Mouse (Mus musculus) limb, embryonic 11.5 days (tissue): Measurements from ENCODE around the gene Gm20532. TPM values are rescaled to one million over a fixed set of nuclear protein-coding genes. Genes with fewer than 3 reads are reported as not detected.

Experiments
- ATAC-seq: fragments of 200-750 bp; cut with Nextera tagmentation; 2 replicates; pipeline ENCODE4 v1.8.0; 2017; ENCODE audit warnings: low read depth; ENCODE audit not compliant: insufficient number of reproducible peaks, low FRiP score, low TSS enrichment
- DNase-seq: peaks from one replicate; pipeline ENCODE4 v3.0.0-alpha.2; 2015; ENCODE audit warnings: low spot score
- H3K27ac ChIP-seq: fragments of 300-500 bp; sonication (generic); replicated peaks from 2 replicates; pipeline ENCODE4 v1.5.1; 2014; ENCODE audit warnings: low read depth, mild to moderate bottlenecking, low read length
- H3K27me3 ChIP-seq: fragments of 300-500 bp; sonication (generic); 2 replicates; pipeline ENCODE4 v1.6.1; 2014; ENCODE audit warnings: mild to moderate bottlenecking, low read length, mixed read lengths; ENCODE audit not compliant: control insufficient read depth, insufficient read depth
- H3K36me3 ChIP-seq: fragments of 300-500 bp; sonication (generic); 2 replicates; pipeline ENCODE4 v1.6.1; 2014; ENCODE audit warnings: mild to moderate bottlenecking, low read length, moderate library complexity, mixed read lengths; ENCODE audit not compliant: control insufficient read depth, insufficient read depth
- H3K4me1 ChIP-seq: fragments of 300-500 bp; sonication (generic); 2 replicates; pipeline ENCODE4 v1.6.1; 2014; ENCODE audit warnings: low read length, mixed read lengths; ENCODE audit not compliant: control insufficient read depth, insufficient read depth
- H3K4me2 ChIP-seq: fragments of 300-500 bp; sonication (generic); 2 replicates; pipeline ENCODE4 v1.6.1; 2014; ENCODE audit warnings: low read depth, mild to moderate bottlenecking, moderate library complexity; ENCODE audit not compliant: severe bottlenecking
- H3K4me3 ChIP-seq: fragments of 300-500 bp; sonication (generic); 2 replicates; pipeline ENCODE4 v1.5.1; 2014; ENCODE audit warnings: low read depth, low read length
- H3K9ac ChIP-seq: fragments of 300-500 bp; sonication (generic); 2 replicates; pipeline ENCODE4 v1.6.1; 2014; ENCODE audit warnings: mild to moderate bottlenecking, low read length
- H3K9me3 ChIP-seq: fragments of 300-500 bp; sonication (generic); 2 replicates; pipeline ENCODE4 v1.6.1; 2016; ENCODE audit warnings: low read length; ENCODE audit not compliant: control insufficient read depth
- WGBS: fragments of 180-500 bp; shearing (Covaris S2); extraction: QIAGEN DNeasy Blood & Tissue Kit; methylation state at CpG from one replicate; pipeline ENCODE4 v1.1.7; 2014; 5-methylcytosine and 5-hydroxymethylcytosine counted together
- polyA plus RNA-seq: library from polyadenylated mRNA; unstranded; fragments of >200 nt; fragmentation: Nextera tagmentation; extraction: Ambion mirVana; gene quantifications from 2 replicates; pipeline ENCODE4 v1.2.1, GENCODE M21; 2014

Gene Gm20532
- polyA plus RNA-seq: 0.27 TPM in 1 of 2 replicates, not detected in the other

DNA sequence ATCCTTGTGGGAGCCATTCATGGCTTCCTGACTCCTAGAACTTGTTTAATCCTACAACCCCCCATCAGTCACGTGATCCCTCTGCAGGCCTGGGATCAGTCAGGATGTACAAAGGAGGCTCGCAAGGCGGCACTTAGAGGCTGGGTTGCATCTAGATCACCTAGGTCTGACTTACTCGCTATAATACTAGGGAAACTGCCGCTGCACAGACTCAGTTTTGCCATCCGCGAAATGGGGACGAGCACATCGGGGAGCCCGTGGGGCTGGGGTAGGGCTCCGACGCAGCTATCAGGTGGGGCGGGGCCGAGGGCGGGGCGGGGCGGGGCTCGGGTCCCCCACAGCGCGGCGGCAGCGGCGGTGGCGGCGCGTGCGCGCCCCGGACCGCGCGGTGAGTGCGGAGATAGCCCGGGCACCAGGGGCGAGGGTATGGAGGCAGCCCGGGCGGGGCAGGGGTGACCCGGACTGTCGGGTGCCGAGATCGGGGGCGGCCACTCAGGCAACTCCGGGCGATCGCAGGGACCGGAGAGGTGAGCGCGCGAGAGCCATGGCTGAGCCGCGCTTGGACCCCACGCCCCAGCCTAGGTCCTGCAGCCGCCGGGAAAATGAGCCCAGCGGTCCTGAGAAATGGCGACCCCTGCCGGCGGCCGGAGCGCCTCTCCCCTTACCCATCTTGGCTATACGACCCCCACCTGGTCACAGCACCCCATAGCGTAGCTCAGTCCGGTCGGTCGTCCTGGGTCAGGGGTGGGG, at the start of gene Gm20532:
TSS of gene Gm20532 (plus strand) at position 346 of the 750 bp plus-strand sequence.
- Histone ChIP-seq H3K27ac (peak within 1 kb of the TSS; percentile 36; the same call in 1 of the 2 replicates), H3K27me3 (no peaks in the 10 kb centered on the region), H3K4me1 (peaks cover 5% of the 10 kb centered on the region; the same call in 1 of the 2 replicates), H3K4me2 (peak within 1 kb of the TSS; percentile 54), H3K36me3 (no peaks in the 10 kb centered on the region; the same call in 1 of the 2 replicates), H3K4me3 (peak within 1 kb of the TSS; percentile 49), H3K9ac (peak within 1 kb of the TSS; percentile 61), H3K9me3 (no peaks in the 10 kb centered on the region)
- ATAC-seq: peak; percentile 74
- under 1% methylated on average over 49 of the region's 65 CpGs for WGBS
- peak; percentile 90 for DNase-seq

DNA sequence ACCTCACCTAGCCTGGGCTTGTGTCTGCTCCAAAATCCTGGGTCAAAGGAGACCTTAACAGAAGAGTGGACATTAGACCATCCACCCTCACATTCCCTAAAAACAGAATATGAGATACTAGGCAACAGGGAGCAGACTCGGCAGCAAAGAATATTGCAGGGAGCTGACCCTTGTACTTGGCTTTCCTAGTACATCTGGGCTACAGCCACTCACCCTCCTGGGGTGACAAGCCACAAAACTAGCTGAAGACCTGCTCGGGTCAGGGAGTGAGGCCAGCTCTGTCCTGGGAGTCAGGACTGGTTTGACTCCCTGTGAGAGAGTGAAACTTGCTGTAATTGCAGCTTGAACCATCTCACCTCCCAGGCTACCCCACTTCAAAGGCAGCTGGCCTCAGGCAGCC, 46.9 kb upstream of the Gm20532 start:
- H3K27me3 ChIP-seq: no peaks in the 10 kb centered on the region
- H3K4me2 ChIP-seq: no peak overlapping the region
- WGBS: 36% methylated on average over 2 of the region's 2 CpGs
- peaks cover 11% of the 10 kb centered on the region; the same call in 1 of the 2 replicates for H3K4me1 ChIP-seq
- DNase-seq: no peak
- no peak overlapping the region for H3K4me3 ChIP-seq
- H3K9ac ChIP-seq: no peak overlapping the region
- no peak overlapping the region for H3K27ac ChIP-seq
- H3K36me3 ChIP-seq: no peaks in the 10 kb centered on the region
- no peaks in the 10 kb centered on the region for H3K9me3 ChIP-seq
- no peak for ATAC-seq

DNA sequence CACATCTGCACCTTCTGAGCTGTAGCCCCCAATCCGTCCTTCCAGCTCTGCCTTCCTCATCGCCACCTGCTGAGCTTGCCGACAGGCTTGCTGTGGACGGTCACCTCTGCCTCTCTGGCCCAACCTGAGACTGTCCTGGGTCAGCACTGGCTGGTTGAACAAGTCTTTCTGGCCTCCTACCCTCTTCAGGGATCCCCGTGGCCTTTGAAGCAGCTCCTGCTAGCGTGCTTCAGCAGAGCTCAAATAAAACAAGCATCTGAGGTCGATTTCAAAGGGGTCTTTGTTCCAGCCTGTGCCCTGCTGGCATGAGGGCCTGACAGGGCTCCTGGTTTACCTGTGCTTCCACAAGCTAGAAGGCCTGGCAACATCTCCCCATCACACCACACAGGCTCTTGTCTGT, 45.7 kb upstream of the Gm20532 start:
- Histone ChIP-seq H3K4me3 (no peak overlapping the region), H3K27me3 (no peaks in the 10 kb centered on the region), H3K4me2 (no peak overlapping the region), H3K4me1 (peaks cover 11% of the 10 kb centered on the region; the same call in 1 of the 2 replicates), H3K9ac (no peak overlapping the region), H3K36me3 (no peaks in the 10 kb centered on the region), H3K27ac (no peak overlapping the region), H3K9me3 (no peaks in the 10 kb centered on the region)
- WGBS: 29% methylated on average over 7 of the region's 7 CpGs
- no peak for ATAC-seq
- no peak for DNase-seq

DNA sequence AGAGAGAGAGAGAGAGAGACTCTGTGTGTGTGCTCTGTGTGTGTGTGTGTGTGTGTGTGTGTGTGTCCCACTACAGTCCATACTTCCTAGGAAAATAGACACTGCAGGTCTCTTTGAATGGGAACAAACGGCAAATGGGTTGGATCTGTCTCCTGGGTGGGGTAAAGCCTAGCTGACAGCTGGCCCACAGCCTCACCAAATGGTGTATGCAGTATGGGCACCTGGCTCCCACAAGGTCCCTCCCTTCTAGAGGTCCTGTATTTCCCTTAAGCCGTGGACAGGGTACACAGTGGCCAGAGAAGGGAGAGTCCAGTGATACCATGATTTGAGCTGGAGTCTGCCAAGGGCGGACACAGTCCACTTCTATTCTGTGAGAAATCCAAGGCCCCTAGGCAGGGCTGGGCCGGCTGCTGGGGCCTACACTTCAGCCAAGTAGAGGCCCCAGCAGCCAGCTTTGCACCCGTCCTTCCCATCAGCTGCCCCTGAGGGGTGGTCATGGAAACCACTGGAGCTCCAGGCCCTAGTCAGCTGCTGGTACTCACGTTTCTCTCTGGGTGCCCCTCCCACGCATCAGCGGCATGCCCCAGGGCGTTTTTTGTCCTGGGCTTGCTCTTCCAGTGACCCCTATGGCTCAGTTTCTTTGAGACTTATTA, 45.1 kb upstream of the Gm20532 start:
- H3K4me1 ChIP-seq: peaks cover 7% of the 10 kb centered on the region; the same call in 1 of the 2 replicates
- H3K27me3 ChIP-seq: no peaks in the 10 kb centered on the region
- DNase-seq (peak; percentile 40), ATAC-seq (no peak)
- no peaks in the 10 kb centered on the region for H3K36me3 ChIP-seq
- H3K27ac ChIP-seq: no peak overlapping the region
- 30% methylated on average over 9 of the region's 9 CpGs for WGBS
- no peaks in the 10 kb centered on the region for H3K9me3 ChIP-seq
- no peak overlapping the region for H3K4me2 ChIP-seq
- H3K4me3 ChIP-seq: no peak overlapping the region
- 0 out of 2 replicates have a peak overlapping the region, but pooled peaks have one; percentile 5 for H3K9ac ChIP-seq

DNA sequence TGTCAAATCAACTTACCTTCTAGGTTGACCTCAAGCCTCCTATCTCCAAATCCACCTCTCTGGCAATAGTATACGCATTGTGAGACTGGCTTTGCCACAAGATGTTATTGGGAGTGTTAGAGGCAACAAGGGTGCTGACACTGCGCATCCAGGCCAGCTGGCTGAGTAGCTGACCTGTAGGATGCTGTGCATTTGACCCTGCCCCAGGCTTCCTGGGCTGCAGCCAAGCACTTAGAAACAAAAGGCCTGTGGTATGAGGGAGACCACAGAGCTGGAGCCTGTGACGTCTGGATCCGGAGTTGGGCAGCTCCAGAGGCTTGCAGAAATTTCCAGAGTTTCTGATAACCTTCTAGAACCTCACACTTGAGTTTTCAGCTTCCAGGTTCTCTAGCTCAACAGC, 43.3 kb upstream of the Gm20532 start:
- WGBS: 86% methylated on average over 4 of the region's 4 CpGs
- no peak overlapping the region for H3K4me3 ChIP-seq
- peaks cover 11% of the 10 kb centered on the region for H3K4me1 ChIP-seq
- no peak for DNase-seq
- no peak overlapping the region for H3K4me2 ChIP-seq
- H3K27me3 ChIP-seq: no peaks in the 10 kb centered on the region
- ATAC-seq: no peak
- H3K36me3 ChIP-seq: no peaks in the 10 kb centered on the region
- H3K9ac ChIP-seq: no peak overlapping the region
- H3K9me3 ChIP-seq: no peaks in the 10 kb centered on the region
- H3K27ac ChIP-seq: no peak overlapping the region

DNA sequence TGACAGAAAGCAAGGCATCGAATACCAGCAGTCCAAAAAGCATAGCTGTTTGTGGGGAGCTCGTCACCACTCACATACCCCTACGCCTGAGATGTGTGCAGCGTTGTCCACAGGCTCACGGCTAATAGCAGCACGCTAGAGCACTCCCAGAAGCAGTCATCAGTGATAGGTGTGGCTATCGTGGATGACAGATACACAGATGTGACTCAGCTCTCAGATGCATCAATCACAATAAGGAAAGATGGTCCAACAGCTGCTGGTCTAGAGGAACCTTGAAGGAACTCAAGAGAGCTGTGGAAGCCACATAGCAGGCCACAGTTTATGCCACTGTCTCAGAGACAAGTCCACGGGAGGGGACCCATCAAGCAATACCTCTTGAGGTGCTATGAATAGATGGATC, 42.7 kb upstream of the Gm20532 start:
- no peaks in the 10 kb centered on the region for H3K27me3 ChIP-seq
- H3K4me2 ChIP-seq: no peak overlapping the region
- H3K9me3 ChIP-seq: no peaks in the 10 kb centered on the region
- no peak overlapping the region for H3K4me3 ChIP-seq
- no peaks in the 10 kb centered on the region for H3K36me3 ChIP-seq
- H3K9ac ChIP-seq: no peak overlapping the region
- no peak overlapping the region for H3K27ac ChIP-seq
- no peak for ATAC-seq
- H3K4me1 ChIP-seq: peaks cover 11% of the 10 kb centered on the region
- no peak for DNase-seq
- 88% methylated on average over 8 of the region's 8 CpGs for WGBS

DNA sequence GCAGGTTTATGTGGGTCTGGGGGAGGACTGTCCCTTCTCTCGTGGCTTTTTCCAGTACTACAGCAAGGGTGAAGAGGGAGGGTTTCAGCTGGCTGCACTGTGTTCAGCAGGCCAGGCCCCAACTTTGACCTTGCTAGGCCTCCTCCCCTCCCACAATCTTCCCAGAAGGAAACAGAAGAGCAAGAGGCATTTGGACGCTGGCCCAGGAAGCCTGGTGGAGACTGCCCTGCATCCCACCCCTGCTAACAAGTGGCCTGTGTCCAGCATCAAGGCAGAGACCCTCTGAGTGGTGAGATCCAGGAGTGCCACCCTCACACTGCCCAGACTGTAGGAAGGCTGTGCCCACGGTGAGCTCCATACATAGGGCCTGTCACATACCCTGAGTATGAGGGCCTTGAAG, 42.2 kb upstream of the Gm20532 start:
- ATAC-seq (no peak), DNase-seq (no peak)
- WGBS: 80% methylated on average over 3 of the region's 3 CpGs
- Histone ChIP-seq H3K9me3 (no peaks in the 10 kb centered on the region), H3K4me2 (no peak overlapping the region), H3K4me3 (no peak overlapping the region), H3K27ac (no peak overlapping the region), H3K36me3 (no peaks in the 10 kb centered on the region), H3K4me1 (peaks cover 11% of the 10 kb centered on the region), H3K9ac (no peak overlapping the region), H3K27me3 (no peaks in the 10 kb centered on the region)

DNA sequence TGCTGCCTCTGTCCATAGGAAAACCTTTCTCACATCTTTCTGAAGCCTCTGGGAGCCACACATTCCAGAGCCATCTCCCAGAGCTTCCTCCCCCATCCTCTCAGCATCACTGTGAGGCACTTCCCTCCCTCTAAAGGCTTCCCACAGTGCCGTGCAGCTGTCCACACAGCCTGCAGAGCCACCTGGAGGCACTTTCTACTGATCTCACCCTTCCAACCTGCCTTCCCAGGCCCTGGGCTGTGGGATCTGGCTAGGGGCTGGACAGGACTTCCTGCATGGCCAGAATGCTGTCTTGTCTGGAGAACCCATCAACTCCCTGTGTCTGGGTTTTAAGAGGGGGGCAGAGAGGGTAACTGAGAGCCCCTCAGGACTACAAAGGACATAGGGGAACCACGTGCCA, 39.0 kb upstream of the Gm20532 start:
- Histone ChIP-seq H3K27me3 (no peaks in the 10 kb centered on the region), H3K4me3 (no peak overlapping the region), H3K4me2 (no peak overlapping the region), H3K9me3 (no peaks in the 10 kb centered on the region), H3K27ac (peak overlapping the region; percentile 21; the same call in 1 of the 2 replicates), H3K9ac (no peak overlapping the region), H3K36me3 (no peaks in the 10 kb centered on the region), H3K4me1 (peaks cover 4% of the 10 kb centered on the region)
- ATAC-seq (peak; percentile 58; the same call in 1 of the 2 replicates), DNase-seq (peak; percentile 55)
- WGBS: 25% methylated on average over 2 of the region's 2 CpGs
